In the genomic region with DNA sequence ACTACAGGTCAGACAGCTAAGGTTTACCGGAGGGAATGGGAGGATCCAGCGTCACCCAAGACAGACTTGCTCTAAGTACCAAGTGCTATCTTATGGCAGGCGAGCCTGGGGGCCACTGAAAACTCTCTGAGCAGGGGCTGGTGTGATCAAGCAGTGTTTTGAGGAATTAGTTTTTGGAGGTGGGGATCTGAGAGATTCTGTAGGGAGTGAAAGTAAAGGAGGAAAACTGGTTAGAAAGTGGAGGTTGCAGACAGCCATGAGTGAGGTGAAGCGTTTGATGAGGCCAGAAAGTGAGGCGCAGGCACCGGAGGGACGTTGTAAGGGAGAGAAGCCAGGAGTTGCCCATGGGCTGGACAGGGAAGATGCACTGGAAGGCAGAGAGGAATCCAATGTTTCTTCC, we compare ENCODE assay signal across 26 mouse cellular contexts.
DNase-seq lines count a peak whose midpoint lies in the region; ATAC-seq and TF ChIP-seq lines count a peak whose summit lies in the region.
"Had no signal": no experiment of that assay in that cellular context is flagged by ENCODE, and none has a peak within 500 bp of the region (broad histone marks: within the 10 kb centered on the region; RNA-seq: fewer than 3 reads in every experiment).

No protein-coding gene starts in this region.

- no peak overlapping the region for H3K27ac ChIP-seq in forebrain, embryonic 10.5 days
- no peak overlapping the region for H3K27ac ChIP-seq in forebrain, embryonic 12.5 days
- H3K27ac ChIP-seq in heart, embryonic 10.5 days, result no peak overlapping the region
- H3K27ac ChIP-seq in heart, embryonic 11.5 days (ENCODE audit: low read depth, low read length), result no peak overlapping the region
- H3K27ac ChIP-seq in limb, embryonic 11.5 days (replicated peaks; ENCODE audit: low read depth, low read length), result no peak overlapping the region
- H3K27ac ChIP-seq in limb, embryonic 10.5 days, result no peak overlapping the region
- no peak overlapping the region for H3K27ac ChIP-seq in midbrain, embryonic 11.5 days (ENCODE audit: low read depth, low read length)
- no peak overlapping the region for H3K27ac ChIP-seq in midbrain, postnatal 0 days (ENCODE audit: low read depth, low read length)
- H3K27ac ChIP-seq: embryonic facial prominence, embryonic 10.5 days; embryonic facial prominence, embryonic 12.5 days; forebrain, embryonic 13.5 days; forebrain, embryonic 15.5 days had no signal

- no peak for TF ChIP-seq CTCF in midbrain, postnatal 0 days (IDR thresholded peaks at IDR 0.05)

- H3K4me2 ChIP-seq in forebrain, embryonic 12.5 days, result no peak overlapping the region
- no peak overlapping the region for H3K4me2 ChIP-seq in heart, embryonic 11.5 days
- H3K4me2 ChIP-seq in limb, embryonic 11.5 days (ENCODE audit: low read depth, severe bottlenecking), result no peak overlapping the region
- H3K4me2 ChIP-seq in midbrain, embryonic 11.5 days, result no peak overlapping the region
- H3K4me2 ChIP-seq in midbrain, postnatal 0 days (ENCODE audit: low read depth, low read length, poor library complexity, severe bottlenecking), result no peak overlapping the region
- H3K4me2 ChIP-seq: embryonic facial prominence, embryonic 12.5 days; forebrain, embryonic 13.5 days; forebrain, embryonic 15.5 days had no signal

- H3K9ac ChIP-seq in forebrain, embryonic 12.5 days, result no peak overlapping the region
- H3K9ac ChIP-seq in heart, embryonic 11.5 days (ENCODE audit: low read depth, low read length), result no peak overlapping the region
- no peak overlapping the region for H3K9ac ChIP-seq in limb, embryonic 11.5 days (ENCODE audit: low read length)
- H3K9ac ChIP-seq in midbrain, embryonic 11.5 days (ENCODE audit: low read length), result no peak overlapping the region
- no peak overlapping the region for H3K9ac ChIP-seq in midbrain, postnatal 0 days (replicated peaks; ENCODE audit: low read length, poor library complexity, severe bottlenecking)
- H3K9ac ChIP-seq: embryonic facial prominence, embryonic 12.5 days; forebrain, embryonic 13.5 days; forebrain, embryonic 15.5 days had no signal

- DNase-seq in forebrain, embryonic 10.5 days (ENCODE audit: extremely low spot score, low spot score), result peak; percentile 12
- DNase-seq in heart, embryonic 10.5 days (ENCODE audit: low spot score), result peak; percentile 43
- DNase-seq in limb, embryonic 11.5 days (ENCODE audit: low spot score), result peak; percentile 12
- no peak for DNase-seq in limb, embryonic 10.5 days (ENCODE audit: low spot score)
- peak; percentile 51 for DNase-seq in midbrain, embryonic 11.5 days (ENCODE audit: low spot score, missing footprints)
- DNase-seq in midbrain, postnatal 0 days (ENCODE audit: low spot score), result no peak
- DNase-seq: adrenal gland, adult 8-10 months; adrenal gland, postnatal 14 days; adrenal gland, postnatal 36 days; B cell, adult 2 months; cerebellum, adult 11-12 months; cerebellum, adult 2 months; cerebellum, adult 9-10 months; cerebellum, postnatal 10 days; cerebellum, postnatal 25 days had no signal

- H3K4me3 ChIP-seq in forebrain, embryonic 10.5 days, result no peak overlapping the region
- no peak overlapping the region for H3K4me3 ChIP-seq in forebrain, embryonic 12.5 days (replicated peaks)
- H3K4me3 ChIP-seq in heart, embryonic 10.5 days, result no peak overlapping the region
- no peak overlapping the region for H3K4me3 ChIP-seq in heart, embryonic 11.5 days (ENCODE audit: low read depth, low read length)
- no peak overlapping the region for H3K4me3 ChIP-seq in limb, embryonic 11.5 days (ENCODE audit: low read depth, low read length)
- H3K4me3 ChIP-seq in limb, embryonic 10.5 days, result no peak overlapping the region
- H3K4me3 ChIP-seq in midbrain, embryonic 11.5 days (ENCODE audit: low read depth, low read length), result no peak overlapping the region
- no peak overlapping the region for H3K4me3 ChIP-seq in midbrain, postnatal 0 days (ENCODE audit: low read depth, low read length)
- H3K4me3 ChIP-seq: embryonic facial prominence, embryonic 10.5 days; embryonic facial prominence, embryonic 12.5 days; forebrain, embryonic 13.5 days; forebrain, embryonic 15.5 days had no signal

- ATAC-seq in forebrain, embryonic 12.5 days (ENCODE audit: low FRiP score), result no peak
- no peak for ATAC-seq in heart, embryonic 11.5 days (replicated peaks; ENCODE audit: insufficient number of reproducible peaks, low FRiP score, low TSS enrichment)
- ATAC-seq in limb, embryonic 11.5 days (ENCODE audit: insufficient number of reproducible peaks, low FRiP score, low TSS enrichment, low read depth), result no peak
- ATAC-seq in midbrain, embryonic 11.5 days (ENCODE audit: low FRiP score), result no peak
- ATAC-seq in midbrain, postnatal 0 days (ENCODE audit: low FRiP score), result no peak
- ATAC-seq: activated CD4-positive, CD25-positive, alpha-beta regulatory T cell, adult 4 months; CD4-positive, CD25-positive, alpha-beta regulatory T cell, adult 4 months; forebrain, embryonic 13.5 days; forebrain, embryonic 15.5 days; Patski had no signal

- peaks cover 7% of the 10 kb centered on the region for H3K4me1 ChIP-seq in forebrain, embryonic 10.5 days
- H3K4me1 ChIP-seq in forebrain, embryonic 12.5 days, result no peaks in the 10 kb centered on the region
- H3K4me1 ChIP-seq in heart, embryonic 10.5 days, result 0 out of 2 replicates have a peak, but pooled peaks cover 7% of the 10 kb centered on the region
- H3K4me1 ChIP-seq in heart, embryonic 11.5 days (ENCODE audit: control insufficient read depth, insufficient read depth, low read length), result no peaks in the 10 kb centered on the region
- no peaks in the 10 kb centered on the region for H3K4me1 ChIP-seq in limb, embryonic 11.5 days (ENCODE audit: control insufficient read depth, insufficient read depth, low read length)
- 0 out of 2 replicates have a peak, but pooled peaks cover 12% of the 10 kb centered on the region for H3K4me1 ChIP-seq in limb, embryonic 10.5 days
- H3K4me1 ChIP-seq in midbrain, embryonic 11.5 days (ENCODE audit: control insufficient read depth, insufficient read depth, low read length), result no peaks in the 10 kb centered on the region
- H3K4me1 ChIP-seq in midbrain, postnatal 0 days (ENCODE audit: insufficient read depth, low read length), result no peaks in the 10 kb centered on the region
- H3K4me1 ChIP-seq: embryonic facial prominence, embryonic 10.5 days; embryonic facial prominence, embryonic 12.5 days had no signal

- no peaks in the 10 kb centered on the region for H3K27me3 ChIP-seq in forebrain, embryonic 10.5 days (ENCODE audit: poor library complexity, severe bottlenecking)
- 0 out of 2 replicates have a peak, but pooled peaks cover 7% of the 10 kb centered on the region for H3K27me3 ChIP-seq in forebrain, embryonic 12.5 days
- H3K27me3 ChIP-seq in heart, embryonic 10.5 days (ENCODE audit: insufficient read depth, poor library complexity, severe bottlenecking), result no peaks in the 10 kb centered on the region
- no peaks in the 10 kb centered on the region for H3K27me3 ChIP-seq in heart, embryonic 11.5 days (ENCODE audit: control insufficient read depth, insufficient read depth, low read length)
- no peaks in the 10 kb centered on the region for H3K27me3 ChIP-seq in limb, embryonic 11.5 days (ENCODE audit: control insufficient read depth, insufficient read depth, low read length)
- no peaks in the 10 kb centered on the region for H3K27me3 ChIP-seq in limb, embryonic 10.5 days (ENCODE audit: low read depth, poor library complexity, severe bottlenecking)
- H3K27me3 ChIP-seq in midbrain, embryonic 11.5 days (ENCODE audit: control insufficient read depth, insufficient read depth, low read length), result no peaks in the 10 kb centered on the region
- no peaks in the 10 kb centered on the region for H3K27me3 ChIP-seq in midbrain, postnatal 0 days (ENCODE audit: insufficient read depth, low read length)
- H3K27me3 ChIP-seq: CH12.LX; embryonic facial prominence, embryonic 12.5 days; forebrain, embryonic 15.5 days had no signal

- WGBS in forebrain, embryonic 10.5 days, result 88% methylated on average over 7 of the region's 7 CpGs
- WGBS in forebrain, embryonic 12.5 days, result 91% methylated on average over 7 of the region's 7 CpGs
- WGBS in heart, embryonic 10.5 days, result 84% methylated on average over 7 of the region's 7 CpGs
- 74% methylated on average over 7 of the region's 7 CpGs for WGBS in heart, embryonic 11.5 days (ENCODE audit: insufficient replicate concordance)
- WGBS in limb, embryonic 11.5 days, result 84% methylated on average over 7 of the region's 7 CpGs
- 81% methylated on average over 7 of the region's 7 CpGs for WGBS in limb, embryonic 10.5 days
- 90% methylated on average over 7 of the region's 7 CpGs for WGBS in midbrain, embryonic 11.5 days
- WGBS in midbrain, postnatal 0 days, result 94% methylated on average over 7 of the region's 7 CpGs

- H3K9me3 ChIP-seq in forebrain, embryonic 10.5 days, result no peaks in the 10 kb centered on the region
- no peaks in the 10 kb centered on the region for H3K9me3 ChIP-seq in forebrain, embryonic 12.5 days
- H3K9me3 ChIP-seq in heart, embryonic 10.5 days, result no peaks in the 10 kb centered on the region
- no peaks in the 10 kb centered on the region for H3K9me3 ChIP-seq in heart, embryonic 11.5 days (replicated peaks; ENCODE audit: control insufficient read depth, low read length)
- H3K9me3 ChIP-seq in limb, embryonic 11.5 days (ENCODE audit: control insufficient read depth, low read length), result no peaks in the 10 kb centered on the region
- H3K9me3 ChIP-seq in limb, embryonic 10.5 days (replicated peaks), result no peaks in the 10 kb centered on the region
- no peaks in the 10 kb centered on the region for H3K9me3 ChIP-seq in midbrain, embryonic 11.5 days (ENCODE audit: control insufficient read depth, low read length)
- no peaks in the 10 kb centered on the region for H3K9me3 ChIP-seq in midbrain, postnatal 0 days (ENCODE audit: low read length)
- H3K9me3 ChIP-seq: embryonic facial prominence, embryonic 10.5 days; embryonic facial prominence, embryonic 12.5 days; forebrain, embryonic 13.5 days; forebrain, embryonic 15.5 days had no signal

- H3K36me3 ChIP-seq in forebrain, embryonic 10.5 days (replicated peaks), result no peaks in the 10 kb centered on the region
- H3K36me3 ChIP-seq in forebrain, embryonic 12.5 days (replicated peaks), result no peaks in the 10 kb centered on the region
- no peaks in the 10 kb centered on the region for H3K36me3 ChIP-seq in heart, embryonic 10.5 days
- H3K36me3 ChIP-seq in heart, embryonic 11.5 days (ENCODE audit: control insufficient read depth, insufficient read depth, low read length), result no peaks in the 10 kb centered on the region
- no peaks in the 10 kb centered on the region for H3K36me3 ChIP-seq in limb, embryonic 11.5 days (ENCODE audit: control insufficient read depth, insufficient read depth, low read length)
- no peaks in the 10 kb centered on the region for H3K36me3 ChIP-seq in limb, embryonic 10.5 days
- H3K36me3 ChIP-seq in midbrain, embryonic 11.5 days (ENCODE audit: control insufficient read depth, insufficient read depth, low read length), result no peaks in the 10 kb centered on the region
- H3K36me3 ChIP-seq in midbrain, postnatal 0 days (ENCODE audit: insufficient read depth, low read length), result no peaks in the 10 kb centered on the region
- H3K36me3 ChIP-seq: embryonic facial prominence, embryonic 10.5 days; embryonic facial prominence, embryonic 12.5 days; forebrain, embryonic 15.5 days; G1E had no signal

Comparison
In these comparisons a context has a peak if more than half of its experiments do, and no peak if none do; other contexts are left out.
1. DNase-seq: peak in forebrain, embryonic 10.5 days (single experiment), heart, embryonic 10.5 days (single experiment), limb, embryonic 11.5 days (single experiment) and midbrain, embryonic 11.5 days (single experiment); none in limb, embryonic 10.5 days (single experiment) and midbrain, postnatal 0 days (single experiment).